Mouse (Mus musculus) spleen, adult 12 weeks (tissue): ENCODE measurements around the gene Zyx.

Source experiments
- DNase-seq: peaks from one replicate; pipeline ENCODE4 v3.0.0; 2022; ENCODE audit warnings: low spot score

The Zyx gene

GRCm38 (mm10) chr6:42398998-42399397 lies 49.6 kb downstream of the Zyx start:
- DNase-seq: no peak

DNA sequence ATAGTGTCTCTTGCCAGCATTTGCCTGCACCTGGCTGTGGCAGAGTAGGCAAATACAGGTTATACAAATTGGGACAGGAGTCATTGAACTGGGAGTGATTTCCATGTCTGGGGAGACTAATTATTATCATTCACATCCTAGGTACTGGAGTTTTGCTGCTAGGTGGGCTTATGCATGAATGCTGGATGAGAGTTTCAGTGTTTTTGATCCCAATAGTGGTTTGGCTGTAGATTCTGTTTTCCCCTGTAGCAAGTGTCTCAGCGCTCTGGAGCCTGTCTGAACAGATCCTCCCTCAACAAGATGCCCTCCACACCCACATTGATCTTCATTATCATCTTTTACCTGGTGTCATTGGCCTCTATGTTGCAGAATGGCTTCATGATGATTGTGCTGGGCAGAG lies 50.5 kb downstream of the Zyx start, which contains the start of gene Tas2r143:
TSS of gene Tas2r143 (plus strand) at position 301 of the 400 bp plus-strand sequence.
- DNase-seq: no peak

DNA sequence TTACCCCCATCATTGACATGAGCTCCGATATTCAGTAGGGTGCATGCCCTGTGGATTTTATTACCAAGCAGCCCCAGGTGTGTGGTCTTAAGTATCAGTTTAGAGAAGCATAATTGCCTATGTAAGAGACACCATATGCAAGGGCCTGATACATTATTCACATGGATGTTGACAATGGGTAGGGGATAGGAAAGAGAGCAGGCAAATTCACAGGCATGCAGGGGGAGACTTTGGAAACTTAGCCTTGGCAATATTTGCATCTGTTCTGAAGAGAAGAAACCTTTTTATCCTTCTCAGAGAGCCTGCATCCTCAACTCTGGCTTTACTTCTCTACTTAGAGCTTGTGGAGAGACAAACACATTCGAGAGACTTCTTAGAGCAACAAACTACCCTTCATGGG lies 55.7 kb downstream of the Zyx start, which contains the start of gene Tas2r135:
TSS of gene Tas2r135 (plus strand) at position 301 of the 400 bp plus-strand sequence.
- DNase-seq: no peak
